In genomic region chr15:59759566-59759965, GRCm38 (mm10) we compare ENCODE assay signal across 10 mouse cellular contexts.
DNase-seq lines count a peak whose midpoint lies in the region; ATAC-seq and TF ChIP-seq lines count a peak whose summit lies in the region.
"Had no signal": no experiment of that assay in that cellular context is flagged by ENCODE, and none has a peak within 500 bp of the region (broad histone marks: within the 10 kb centered on the region; RNA-seq: fewer than 3 reads in every experiment).

No protein-coding gene starts in this region.

- intact Hi-C loops in left cerebral cortex, adult 2 months (cut with DNase I), result no loop called here

- TF ChIP-seq POLR2A in testis, adult 2 months (IDR thresholded peaks at IDR 0.05; ENCODE audit: control insufficient read depth, low read depth, low read length), result no peak

- no peak for TF ChIP-seq CTCF in testis, adult 2 months (IDR thresholded peaks at IDR 0.05; ENCODE audit: control insufficient read depth, insufficient read depth, insufficient replicate concordance, low read depth, low read length)
- no peak for TF ChIP-seq CTCF in left cerebral cortex, adult 2 months (IDR thresholded peaks at IDR 0.05)

- no peak for DNase-seq in testis, postnatal 10 days (ENCODE audit: low spot score)
- peak; percentile 56 for DNase-seq in lung, postnatal 36 days
- peak; percentile 3 for DNase-seq in yolk sac, embryonic 10.5 days (ENCODE audit: low spot score)
- DNase-seq in thymus, postnatal 10 days (ENCODE audit: low spot score in 2 of 2), result no peak
- no peak for DNase-seq in left cerebral cortex, adult 2 months (ENCODE audit: extremely low spot score in 1 of 2, low spot score in 2 of 2)

- no peaks in the 10 kb centered on the region for H3K27me3 ChIP-seq in testis, adult 2 months (ENCODE audit: control insufficient read depth, insufficient read depth, low read length)
- H3K27me3 ChIP-seq in heart, embryonic 12.5 days (replicated peaks), result no peaks in the 10 kb centered on the region
- no peaks in the 10 kb centered on the region for H3K27me3 ChIP-seq in midbrain, embryonic 15.5 days (replicated peaks)

- no peaks in the 10 kb centered on the region; the same call in 1 of the 2 replicates for H3K4me1 ChIP-seq in testis, adult 2 months (ENCODE audit: control insufficient read depth, insufficient read depth, low read length)
- H3K4me1 ChIP-seq in heart, embryonic 12.5 days (replicated peaks), result peaks cover 23% of the 10 kb centered on the region
- no peaks in the 10 kb centered on the region for H3K4me1 ChIP-seq in midbrain, embryonic 15.5 days

- ATAC-seq in heart, embryonic 12.5 days (ENCODE audit: insufficient number of reproducible peaks, low FRiP score), result peak; percentile 83
- no peak for ATAC-seq in midbrain, embryonic 15.5 days (replicated peaks)

- no peaks in the 10 kb centered on the region for H3K36me3 ChIP-seq in testis, adult 2 months (ENCODE audit: control insufficient read depth, insufficient read depth, low read length)
- no peaks in the 10 kb centered on the region for H3K36me3 ChIP-seq in heart, embryonic 12.5 days
- no peaks in the 10 kb centered on the region for H3K36me3 ChIP-seq in midbrain, embryonic 15.5 days (replicated peaks)
- H3K36me3 ChIP-seq: G1E had no signal

- peak overlapping the region; percentile 41 for H3K4me2 ChIP-seq in heart, embryonic 12.5 days
- no peak overlapping the region for H3K4me2 ChIP-seq in midbrain, embryonic 15.5 days

- H3K9me3 ChIP-seq in heart, embryonic 12.5 days (replicated peaks), result no peaks in the 10 kb centered on the region
- no peaks in the 10 kb centered on the region for H3K9me3 ChIP-seq in midbrain, embryonic 15.5 days
- H3K9me3 ChIP-seq: G1E had no signal

- H3K27ac ChIP-seq in testis, adult 2 months (ENCODE audit: control insufficient read depth, insufficient read depth, low read depth, low read length), result peak overlapping the region; percentile 54
- peak overlapping the region; percentile 70 for H3K27ac ChIP-seq in heart, embryonic 12.5 days (ENCODE audit: poor library complexity, severe bottlenecking)
- no peak overlapping the region for H3K27ac ChIP-seq in left cerebral cortex, adult 2 months
- no peak overlapping the region for H3K27ac ChIP-seq in midbrain, embryonic 15.5 days

- WGBS in heart, embryonic 12.5 days, result 10% methylated on average over 4 of the region's 4 CpGs
- WGBS in midbrain, embryonic 15.5 days, result 49% methylated on average over 4 of the region's 4 CpGs

- H3K4me3 ChIP-seq in testis, adult 2 months (ENCODE audit: control insufficient read depth, low read depth, low read length), result no peak overlapping the region
- peak overlapping the region; percentile 3; the same call in 1 of the 2 replicates for H3K4me3 ChIP-seq in heart, embryonic 12.5 days
- H3K4me3 ChIP-seq in left cerebral cortex, adult 2 months, result no peak overlapping the region
- no peak overlapping the region for H3K4me3 ChIP-seq in midbrain, embryonic 15.5 days
- H3K4me3 ChIP-seq: erythroblast, embryonic 14.5 days had no signal

- H3K9ac ChIP-seq in heart, embryonic 12.5 days, result peak overlapping the region; percentile 21; the same call in 1 of the 2 replicates
- no peak overlapping the region for H3K9ac ChIP-seq in midbrain, embryonic 15.5 days

Comparison
In these comparisons a context has a peak if more than half of its experiments do, and no peak if none do; other contexts are left out.
1. H3K27ac ChIP-seq: peak in testis, adult 2 months (single experiment) and heart, embryonic 12.5 days (single experiment); none in left cerebral cortex, adult 2 months (single experiment) and midbrain, embryonic 15.5 days (single experiment).
2. DNase-seq: peak in lung, postnatal 36 days (single experiment) and yolk sac, embryonic 10.5 days (single experiment); none in testis, postnatal 10 days (single experiment), thymus, postnatal 10 days (0 of 2) and left cerebral cortex, adult 2 months (0 of 2).